Comparison of ENCODE assay signal across 21 mouse cellular contexts in genomic region chr11:46619929-46620328, GRCm38 (mm10). TPM values are rescaled to one million over a fixed set of nuclear protein-coding genes. Genes with fewer than 3 reads are reported as not detected.
"Had no signal": no experiment of that assay in that cellular context is flagged by ENCODE, and none has a peak within 500 bp of the region (broad histone marks: within the 10 kb centered on the region; RNA-seq: fewer than 3 reads in every experiment).

No protein-coding gene starts in this region.

- H3K4me1 ChIP-seq: limb, embryonic 10.5 days; liver, embryonic 15.5 days; neural tube, embryonic 13.5 days had no signal

- H3K9me3 ChIP-seq: limb, embryonic 10.5 days; liver, embryonic 15.5 days; neural tube, embryonic 13.5 days had no signal

- H3K4me2 ChIP-seq: liver, embryonic 11.5 days; liver, embryonic 15.5 days; neural tube, embryonic 13.5 days had no signal

- H3K9ac ChIP-seq: liver, embryonic 15.5 days; neural tube, embryonic 13.5 days had no signal

- H3K4me3 ChIP-seq: left cerebral cortex, adult 2 months; limb, embryonic 10.5 days; liver, embryonic 15.5 days; neural tube, embryonic 13.5 days had no signal

- H3K36me3 ChIP-seq: limb, embryonic 10.5 days; liver, embryonic 15.5 days; neural tube, embryonic 13.5 days had no signal

- H3K27me3 ChIP-seq: liver, embryonic 15.5 days; neural tube, embryonic 13.5 days had no signal

- ATAC-seq: lung, postnatal 0 days had no signal

- DNase-seq: kidney, adult 18-20 months; kidney, postnatal 10 days; kidney, postnatal 4 days; lung, adult 2 months; lung, postnatal 36 days; retina, postnatal 1 day; right cerebral cortex, postnatal 4 days; spleen, adult 18-20 months; thymus, adult 18-20 months; thymus, postnatal 14 days had no signal

- H3K27ac ChIP-seq: left cerebral cortex, adult 2 months; limb, embryonic 10.5 days; liver, embryonic 15.5 days; neural tube, embryonic 13.5 days had no signal

RNA-seq across cellular contexts. Expression of gene Dppa1, which starts 9.1 kb away (rescaled TPM):
- total RNA-seq: left cerebral cortex, postnatal 14 days; megakaryocyte progenitor cell, adult 5-6 weeks had no signal
- polyA plus RNA-seq: kidney, embryonic 14.5 days; limb, embryonic 10.5 days; limb, embryonic 14.5 days; liver, embryonic 11.5 days; liver, embryonic 15.5 days; lung, adult 2 months; lung, postnatal 0 days; neural tube, embryonic 13.5 days; stomach, embryonic 14.5 days had no signal

RNA-seq across cellular contexts. Expression of gene BC053393, which starts 48.6 kb away (rescaled TPM):
- total RNA-seq: left cerebral cortex, adult 2 months; megakaryocyte progenitor cell, adult 5-6 weeks had no signal
- polyA plus RNA-seq: kidney, embryonic 14.5 days; limb, embryonic 10.5 days; liver, embryonic 11.5 days; liver, embryonic 15.5 days; lung, postnatal 0 days; neural tube, embryonic 13.5 days; stomach, embryonic 14.5 days had no signal
